Mouse (Mus musculus) c-Kit-positive CD71-positive TER-119-negative erythroid progenitor cells, embryonic 14.5 days (primary cell): ENCODE data around the gene Cnot11.

Source experiments
- DNase-seq: peaks from one replicate; pipeline ENCODE4 v3.0.0-alpha.2; 2013; ENCODE audit warnings: low read depth

The Cnot11 gene

DNA sequence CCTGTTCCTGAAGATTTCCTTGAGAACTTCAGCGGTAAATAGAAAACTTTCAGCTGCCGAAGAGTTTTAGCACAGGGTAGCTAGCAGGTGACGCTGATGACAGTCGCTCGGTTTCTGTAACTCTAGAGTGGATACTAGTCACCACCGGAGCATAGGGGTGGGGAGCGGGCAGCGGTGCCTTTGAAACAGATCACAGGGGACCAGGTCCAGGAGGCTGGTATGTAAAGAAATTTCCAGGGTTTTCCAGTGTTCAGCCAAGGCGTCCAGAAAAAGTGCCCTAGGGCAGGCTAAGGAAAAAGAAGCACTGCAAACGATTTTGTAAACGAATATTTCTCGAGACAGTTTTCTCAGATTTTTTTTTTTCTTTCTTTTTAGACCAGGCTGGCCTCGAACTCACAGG is at the start of gene Cnot11:
Gene Cnot11 (plus strand): TSS at position 162 of the 400 bp plus-strand sequence.
- DNase-seq: no peak

- no peak for DNase-seq
Measured at GRCm38 (mm10) chr1:39487370-39487769, 47.4 kb upstream of the Cnot11 start.

DNA sequence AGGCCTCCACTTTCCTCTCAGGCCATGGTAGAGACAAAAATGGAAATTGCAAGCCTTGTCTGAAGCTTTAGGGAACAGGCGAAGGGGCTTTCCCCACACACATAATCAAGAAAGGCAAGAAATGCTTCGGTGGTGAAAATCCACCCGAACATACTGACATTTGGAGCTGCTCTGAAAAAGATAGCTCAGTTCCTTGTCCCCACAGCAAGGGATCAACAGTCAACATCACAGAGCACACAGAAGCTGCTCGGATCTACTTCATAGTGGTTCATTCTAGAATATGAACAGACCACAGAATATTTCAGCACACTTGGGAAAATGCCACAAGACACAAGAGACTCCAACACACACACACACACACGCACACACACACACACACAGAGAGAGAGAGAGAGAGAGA is 41.6 kb upstream of the Cnot11 start:
- no peak for DNase-seq

DNA sequence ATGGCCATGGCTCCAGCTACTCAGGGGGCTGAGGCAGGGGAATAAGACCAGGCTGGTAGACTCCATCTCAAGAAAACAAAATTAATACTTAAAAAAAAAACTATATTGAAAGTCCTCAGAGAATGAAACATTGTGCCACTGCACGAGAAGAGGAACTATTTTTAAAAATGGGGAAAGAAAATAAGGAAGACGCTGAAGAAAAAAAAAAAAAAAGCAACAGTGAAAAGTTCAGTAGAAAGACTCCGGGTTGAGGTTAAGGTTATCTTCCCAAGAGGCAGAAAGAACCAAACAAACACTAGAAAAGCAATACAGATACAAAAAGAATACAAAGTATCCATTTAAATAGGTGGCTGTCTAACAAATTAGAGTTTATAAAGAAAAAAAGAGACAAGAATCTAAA is 41.1 kb upstream of the Cnot11 start:
- no peak for DNase-seq

DNA sequence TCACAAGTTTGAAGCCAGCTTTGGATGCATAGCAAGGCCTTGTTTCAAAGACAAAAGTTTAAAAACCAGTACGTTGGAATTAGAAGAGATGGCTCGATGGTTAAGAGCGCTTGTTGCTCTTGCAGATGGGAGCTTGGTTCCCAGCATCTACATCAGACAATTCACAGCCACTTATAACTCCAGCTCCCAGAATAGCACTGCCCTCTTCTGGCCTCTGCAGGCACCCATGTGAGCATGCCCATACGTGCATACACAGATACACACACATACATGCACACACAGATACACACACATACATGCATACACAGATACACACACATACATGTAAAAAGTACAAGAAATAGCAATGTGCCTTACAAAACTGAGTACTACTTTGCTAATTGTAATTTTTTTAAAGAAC is 37.8 kb upstream of the Cnot11 start:
- DNase-seq: no peak

- no peak for DNase-seq
Measured at GRCm38 (mm10) chr1:39497748-39498147, 37.0 kb upstream of the Cnot11 start.

DNA sequence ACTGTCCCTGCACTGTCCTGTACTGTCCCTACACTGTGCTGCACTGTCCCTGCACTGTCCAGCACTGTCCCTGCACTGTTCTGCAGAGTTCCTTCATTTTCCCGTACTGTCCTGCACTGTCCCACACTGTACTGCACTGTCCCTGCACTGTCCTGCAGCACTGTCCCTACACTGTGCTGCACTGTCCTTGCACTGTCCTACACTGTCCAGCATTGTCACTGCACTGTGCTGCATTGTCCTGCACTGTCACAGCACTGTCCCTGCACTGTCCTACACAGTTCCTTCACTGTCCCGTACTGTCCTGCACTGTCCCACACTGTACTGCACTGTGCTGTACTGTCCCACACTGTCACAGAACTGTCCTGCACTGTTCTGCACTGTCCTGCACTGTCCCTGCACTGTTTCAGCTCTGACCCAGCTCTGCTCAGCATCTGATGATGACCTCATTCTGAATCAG is 35.3 kb upstream of the Cnot11 start:
- no peak for DNase-seq

DNA sequence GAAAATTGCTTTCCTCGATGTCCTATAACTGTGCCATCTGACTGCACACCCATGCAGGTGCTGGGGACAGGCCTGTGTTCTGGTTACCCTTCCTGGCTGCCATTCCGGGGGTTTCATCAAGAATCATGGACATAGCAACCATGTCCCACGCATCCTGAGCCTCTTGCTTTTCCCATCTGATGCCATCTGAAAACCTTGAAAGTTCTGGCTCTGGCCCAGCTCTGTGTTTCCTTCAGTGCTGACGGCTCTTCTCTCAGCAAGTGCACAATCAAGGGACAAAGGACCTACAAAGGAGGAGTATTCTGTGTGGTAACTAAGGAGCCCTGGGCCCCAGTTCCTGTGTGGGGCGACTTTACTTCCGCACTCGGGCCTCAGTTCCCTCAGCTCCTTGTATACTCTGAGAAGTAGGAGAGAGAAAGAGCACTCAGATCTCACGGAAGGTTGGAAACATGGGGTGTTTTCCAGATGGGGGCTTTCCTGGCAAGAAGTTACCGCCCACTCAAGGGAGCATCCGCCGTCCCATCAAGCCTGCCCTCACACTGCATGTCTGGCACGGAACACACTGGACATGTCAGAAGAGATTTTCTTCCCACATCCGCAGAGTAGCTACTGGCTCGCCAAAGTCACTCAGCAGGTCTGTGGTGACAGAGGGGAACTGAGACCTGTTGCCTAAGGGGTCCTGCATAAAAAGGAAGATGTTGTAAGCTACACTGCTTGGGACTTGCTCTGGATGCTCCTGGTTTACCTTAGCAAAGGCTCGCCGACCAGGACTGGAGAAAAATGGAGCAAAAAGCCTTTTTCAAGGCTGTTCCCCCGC is 31.8 kb upstream of the Cnot11 start:
- DNase-seq: no peak

- no peak for DNase-seq
Measured at GRCm38 (mm10) chr1:39504261-39504660, 30.5 kb upstream of the Cnot11 start.

DNA sequence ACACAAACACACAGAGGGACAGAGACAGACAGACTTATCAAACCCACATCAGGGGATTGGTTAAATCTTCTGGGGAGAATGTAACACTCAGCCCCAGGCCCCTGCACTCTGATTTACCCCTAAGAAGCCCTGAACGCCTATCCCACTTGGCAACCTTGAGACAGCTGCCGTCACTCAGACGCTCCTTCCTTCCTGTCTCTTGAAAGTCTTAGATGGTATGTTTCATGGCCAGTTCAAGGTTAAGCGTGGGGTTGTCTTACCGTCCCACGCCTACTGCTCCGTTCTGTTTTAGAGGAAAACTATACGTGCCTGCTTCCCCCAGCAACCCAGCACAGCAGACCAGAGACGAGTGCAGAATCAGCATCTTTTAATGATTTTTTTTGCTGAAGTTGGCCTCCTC is 29.2 kb upstream of the Cnot11 start:
- no peak for DNase-seq

DNA sequence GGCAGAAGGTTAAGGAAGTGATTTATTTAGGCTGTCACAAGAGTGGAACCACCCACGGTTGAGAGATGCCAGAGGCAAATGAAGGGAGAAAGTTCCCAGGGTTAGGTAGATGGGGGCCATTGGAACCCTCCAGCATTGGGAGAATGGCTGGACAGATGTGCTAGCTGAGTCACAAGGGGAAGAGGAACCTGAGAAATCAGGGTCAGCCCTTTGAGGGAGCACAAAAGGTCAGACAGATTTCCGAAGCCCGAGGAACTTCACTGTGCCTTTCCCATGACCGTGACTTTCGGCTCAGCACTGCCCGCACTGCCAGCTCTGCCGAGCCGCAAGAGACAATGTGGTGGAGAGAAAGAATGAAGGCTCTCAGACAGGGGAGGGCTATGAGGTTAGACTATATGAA is 23.0 kb upstream of the Cnot11 start:
- DNase-seq: no peak

GRCm38 (mm10) chr1:39512183-39512582 is 22.6 kb upstream of the Cnot11 start:
- DNase-seq: no peak

- DNase-seq: no peak
Measured at GRCm38 (mm10) chr1:39515303-39515991, 19.3 kb upstream of the Cnot11 start.

GRCm38 (mm10) chr1:39521326-39521725 is 13.5 kb upstream of the Cnot11 start:
- DNase-seq: no peak

DNA sequence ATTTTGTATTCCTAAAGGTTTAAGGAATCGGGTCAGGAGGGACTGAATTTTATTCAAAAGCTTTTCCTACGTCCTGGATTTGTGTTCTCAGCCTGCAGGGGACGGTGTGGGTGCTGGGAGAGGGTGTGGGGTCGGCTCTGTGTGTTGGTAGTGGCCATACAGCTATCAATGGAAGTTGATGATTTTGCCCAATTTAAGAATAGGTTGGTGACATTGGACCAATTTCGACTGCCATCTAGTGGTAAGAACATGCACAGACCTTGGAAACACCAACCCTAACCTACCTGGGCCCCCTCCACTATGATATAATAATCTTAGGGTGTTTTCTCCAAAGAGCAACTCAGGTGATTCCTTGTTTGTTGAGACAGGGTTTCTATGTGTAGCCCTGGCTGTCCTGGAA is 12.3 kb upstream of the Cnot11 start:
- peak; percentile 44 for DNase-seq

GRCm38 (mm10) chr1:39525763-39526162 is 9.0 kb upstream of the Cnot11 start:
- DNase-seq: no peak

DNA sequence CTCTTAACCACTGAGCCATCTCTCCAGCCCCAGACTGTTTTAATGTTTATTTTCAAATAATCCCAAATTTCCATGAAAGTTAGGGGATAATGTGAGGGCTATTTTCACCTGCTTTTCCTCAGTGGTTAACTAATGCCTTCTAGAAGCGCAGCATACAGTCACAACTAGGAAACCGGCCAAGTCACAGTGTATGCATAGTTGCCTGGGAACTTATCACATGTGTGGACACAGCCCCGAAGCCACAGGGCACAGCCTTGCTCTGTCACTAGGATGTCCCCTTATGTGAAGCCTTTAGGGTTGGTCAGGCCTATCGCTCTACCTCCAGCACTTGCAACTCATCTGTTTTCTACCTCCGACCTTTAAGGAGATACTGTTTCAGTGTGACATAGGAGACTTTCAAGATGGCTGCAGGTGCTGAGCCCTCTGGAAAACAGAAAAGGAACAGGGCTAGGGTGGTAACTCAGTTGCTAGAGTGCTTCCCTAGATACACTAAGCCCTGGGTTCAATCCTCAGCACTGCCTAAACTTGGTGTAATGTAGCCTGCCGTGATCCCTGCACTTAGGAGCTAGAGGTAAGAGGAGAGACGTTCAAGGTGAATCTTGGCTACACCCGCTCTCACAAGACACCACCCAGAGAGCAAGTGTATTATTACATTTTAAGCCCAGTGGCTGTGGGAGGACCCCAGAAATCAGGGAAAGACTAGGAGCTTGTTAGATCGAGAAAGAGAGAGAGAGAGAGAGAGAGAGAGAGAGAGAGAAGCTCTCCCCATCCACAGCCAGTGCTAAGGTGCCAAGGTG is 8.2 kb upstream of the Cnot11 start:
- no peak for DNase-seq

DNA sequence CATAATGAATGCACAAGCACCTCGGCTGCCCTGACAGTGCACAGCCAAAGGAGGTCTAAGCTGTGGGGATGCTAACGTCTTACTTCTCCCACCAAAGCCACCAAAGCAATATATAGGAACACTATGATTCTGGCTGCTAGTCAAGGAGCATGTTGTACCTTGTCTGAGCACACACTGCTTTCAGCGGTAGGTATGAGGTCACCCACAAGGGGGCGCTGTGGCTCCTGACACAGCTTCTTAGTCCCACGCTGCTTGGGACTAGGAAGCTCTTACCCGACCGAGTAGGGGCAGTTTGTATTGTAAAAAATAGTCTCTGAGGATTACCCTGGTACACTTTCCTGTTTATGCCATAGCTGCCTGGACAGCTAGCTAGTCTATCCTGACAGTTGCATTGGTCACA is 7.4 kb upstream of the Cnot11 start:
- DNase-seq: peak; percentile 73

DNA sequence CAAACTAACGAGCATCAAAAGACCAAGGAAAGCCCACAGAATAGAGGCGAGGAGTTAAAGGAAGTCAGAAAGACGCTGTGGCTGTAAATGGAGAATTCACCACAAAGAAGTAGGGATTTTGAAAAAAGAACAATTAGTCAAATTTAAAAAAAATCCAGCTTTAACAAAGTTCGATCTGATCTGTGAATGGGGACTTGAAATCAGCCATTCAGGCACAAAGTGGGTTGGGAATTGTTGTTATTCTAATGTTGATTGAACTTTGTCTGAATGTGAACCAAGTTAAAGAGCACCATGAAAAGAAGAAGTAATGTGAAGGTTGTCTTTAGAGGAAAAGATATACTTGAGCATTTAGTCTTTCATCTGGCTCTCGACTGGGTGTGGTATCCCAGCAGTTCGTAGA is 6.5 kb upstream of the Cnot11 start:
- DNase-seq: no peak

DNA sequence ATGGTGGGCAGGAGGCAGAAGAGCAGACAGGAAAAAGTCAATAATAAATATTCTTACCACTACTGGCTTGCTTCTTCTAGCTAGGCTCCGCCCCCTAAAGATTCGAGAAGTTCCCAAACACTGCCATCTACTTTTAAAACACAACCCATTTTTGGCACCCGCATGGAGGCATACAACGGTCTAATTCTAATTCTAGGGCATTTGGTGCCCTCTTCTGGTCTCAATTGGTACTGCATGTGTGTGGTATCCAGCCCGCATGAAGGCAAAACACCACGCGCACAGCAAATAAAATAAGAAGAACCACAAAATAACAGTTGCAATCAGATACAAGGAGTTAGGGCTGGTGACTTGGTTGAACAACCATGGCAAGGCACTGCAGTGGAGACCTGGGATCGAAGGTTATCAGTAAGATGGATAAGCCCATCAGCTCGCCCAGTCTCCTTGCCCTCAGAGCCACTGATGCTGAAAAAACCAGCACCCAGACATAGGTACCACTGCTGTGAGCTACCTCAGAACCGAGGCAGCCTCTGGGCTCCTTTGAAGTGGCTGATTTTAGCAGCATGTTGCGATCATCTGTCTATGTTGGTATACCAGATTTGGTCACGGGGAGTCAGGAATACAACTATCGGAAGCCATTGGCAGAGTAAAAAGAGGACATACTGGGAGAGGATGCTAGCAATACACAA is 4.4 kb upstream of the Cnot11 start:
- DNase-seq: peak; percentile 84

DNA sequence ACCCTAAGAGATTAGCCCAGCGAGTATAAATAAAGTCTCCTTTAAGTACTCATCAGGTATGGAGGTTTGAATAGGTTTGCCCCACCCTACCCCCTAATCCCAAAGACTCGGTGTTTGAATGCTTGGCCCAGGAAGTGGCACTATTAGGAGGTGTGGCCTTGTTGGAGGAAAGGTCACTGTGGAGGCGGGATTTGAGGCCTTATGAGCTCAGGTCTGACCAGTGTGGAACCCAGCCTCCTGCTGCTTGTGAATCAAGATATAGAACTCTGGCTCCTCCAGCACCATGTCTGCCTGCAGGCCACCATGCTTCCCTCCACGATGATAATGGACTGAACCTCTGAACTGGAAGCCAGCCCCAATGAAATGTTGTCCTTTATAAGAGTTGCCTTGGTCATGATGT is 3.8 kb upstream of the Cnot11 start:
- no peak for DNase-seq

DNA sequence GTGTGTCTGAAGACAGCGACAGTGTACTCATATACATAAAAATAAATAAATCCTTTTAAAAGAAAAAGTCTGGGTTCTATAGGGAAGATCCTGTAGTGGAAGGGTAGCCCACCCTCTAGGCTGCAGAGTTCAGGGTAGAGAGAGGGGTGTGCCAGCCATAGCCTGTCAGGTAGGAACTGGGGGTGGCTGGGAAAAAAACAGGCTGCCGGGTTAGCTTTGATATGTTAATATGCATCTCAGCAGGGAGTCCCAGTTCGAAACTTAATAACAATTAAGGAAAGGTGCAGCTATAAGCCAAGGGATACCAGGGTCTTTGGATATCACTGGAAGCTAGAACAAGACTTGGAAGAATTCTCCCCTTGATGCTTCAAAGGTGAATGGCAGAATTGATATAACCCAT is 875 bp upstream of the Cnot11 start:
- DNase-seq: no peak
